Mouse (Mus musculus) embryo, embryonic 10.5 days (tissue): ENCODE data around the gene Ucn.

Source experiments
- DNase-seq: peaks from one replicate; pipeline ENCODE4 v3.0.0-alpha.2; 2015; ENCODE audit warnings: low spot score

The Ucn gene

DNA sequence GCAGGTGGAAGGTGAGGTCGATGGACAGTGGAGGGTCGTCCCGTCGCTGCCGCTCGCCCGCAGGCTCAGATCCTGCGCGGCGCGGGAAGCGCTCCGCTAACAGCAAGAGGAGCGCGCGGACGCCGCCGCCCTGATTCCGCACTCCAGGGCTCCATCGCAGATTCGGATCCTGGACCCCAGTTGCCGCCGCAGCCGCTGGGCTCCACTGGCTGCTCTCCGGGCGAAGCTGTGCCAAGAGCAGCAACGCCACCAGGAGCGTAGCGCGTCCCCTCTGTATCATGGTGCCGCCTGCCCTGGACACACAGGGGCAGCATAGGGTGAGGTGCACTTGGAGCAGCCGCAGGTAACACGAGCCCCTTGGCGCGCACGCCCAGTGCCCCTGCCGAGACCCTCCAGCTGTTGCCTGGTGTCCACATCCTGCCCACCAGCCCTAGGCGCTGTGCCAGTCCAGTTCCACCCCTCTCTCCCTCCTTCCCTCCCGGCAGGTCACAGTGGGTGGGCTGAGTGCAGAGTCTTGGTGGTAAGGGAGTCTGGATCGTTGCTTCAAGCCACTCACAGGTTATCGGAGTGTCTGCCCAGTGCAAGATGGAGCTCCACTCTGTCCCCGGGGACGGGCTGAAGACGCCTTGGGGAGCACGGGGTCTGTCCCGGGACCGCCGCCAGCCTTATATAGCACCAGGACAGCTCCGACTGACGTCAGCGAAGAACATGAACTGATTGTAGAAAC lies at the start of gene Ucn:
Ucn (minus strand) TSS at position 589 of the 727 bp plus-strand sequence.
- DNase-seq = peak; percentile 26

DNA sequence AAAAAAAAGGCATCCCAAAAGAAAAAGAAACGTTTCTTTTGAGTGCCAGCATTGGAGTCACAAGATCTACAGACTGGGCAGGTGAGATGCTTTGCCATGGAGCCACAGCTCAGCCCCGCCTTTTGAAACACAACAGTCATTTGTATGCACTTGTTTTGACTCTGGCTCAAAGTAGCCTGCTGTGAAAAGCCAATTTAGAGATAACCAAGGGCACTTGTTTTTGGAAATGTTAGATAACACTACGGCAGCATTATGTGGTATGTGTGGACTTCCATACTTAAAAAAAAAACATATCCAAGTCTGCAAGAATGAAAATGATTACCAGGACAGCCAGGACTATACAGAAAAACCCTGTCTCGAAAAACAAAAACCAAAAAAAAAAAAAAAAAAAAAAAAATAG lies 45.0 kb upstream of the Ucn start:
- no peak for DNase-seq

DNA sequence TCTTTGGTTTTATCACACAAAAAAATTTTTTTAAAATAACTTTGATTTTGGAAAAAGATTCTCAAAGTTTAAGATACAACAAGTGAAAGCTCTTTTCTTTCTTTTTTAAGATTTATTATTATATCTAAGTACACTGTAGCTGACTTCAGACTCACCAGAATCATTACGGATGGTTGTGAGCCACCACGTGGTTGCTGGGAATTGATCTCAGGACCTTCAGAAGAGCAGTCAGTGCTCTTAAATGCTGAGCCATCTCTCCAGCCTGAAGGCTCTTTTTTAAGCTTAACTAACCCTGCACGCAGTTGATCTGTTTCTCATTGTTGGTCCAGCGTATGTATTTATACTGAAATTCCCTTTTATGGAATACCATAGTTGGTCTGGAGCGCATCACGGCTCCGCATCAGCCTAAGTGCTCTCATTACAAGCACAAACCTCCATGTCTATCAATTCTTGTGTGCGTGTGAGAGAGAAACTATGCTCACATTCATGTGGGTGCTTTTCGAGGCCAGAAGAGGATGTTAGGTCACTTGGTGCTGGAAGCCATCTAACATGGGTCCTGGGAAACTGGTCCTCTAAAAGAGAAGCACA lies 42.6 kb upstream of the Ucn start:
- no peak for DNase-seq

DNA sequence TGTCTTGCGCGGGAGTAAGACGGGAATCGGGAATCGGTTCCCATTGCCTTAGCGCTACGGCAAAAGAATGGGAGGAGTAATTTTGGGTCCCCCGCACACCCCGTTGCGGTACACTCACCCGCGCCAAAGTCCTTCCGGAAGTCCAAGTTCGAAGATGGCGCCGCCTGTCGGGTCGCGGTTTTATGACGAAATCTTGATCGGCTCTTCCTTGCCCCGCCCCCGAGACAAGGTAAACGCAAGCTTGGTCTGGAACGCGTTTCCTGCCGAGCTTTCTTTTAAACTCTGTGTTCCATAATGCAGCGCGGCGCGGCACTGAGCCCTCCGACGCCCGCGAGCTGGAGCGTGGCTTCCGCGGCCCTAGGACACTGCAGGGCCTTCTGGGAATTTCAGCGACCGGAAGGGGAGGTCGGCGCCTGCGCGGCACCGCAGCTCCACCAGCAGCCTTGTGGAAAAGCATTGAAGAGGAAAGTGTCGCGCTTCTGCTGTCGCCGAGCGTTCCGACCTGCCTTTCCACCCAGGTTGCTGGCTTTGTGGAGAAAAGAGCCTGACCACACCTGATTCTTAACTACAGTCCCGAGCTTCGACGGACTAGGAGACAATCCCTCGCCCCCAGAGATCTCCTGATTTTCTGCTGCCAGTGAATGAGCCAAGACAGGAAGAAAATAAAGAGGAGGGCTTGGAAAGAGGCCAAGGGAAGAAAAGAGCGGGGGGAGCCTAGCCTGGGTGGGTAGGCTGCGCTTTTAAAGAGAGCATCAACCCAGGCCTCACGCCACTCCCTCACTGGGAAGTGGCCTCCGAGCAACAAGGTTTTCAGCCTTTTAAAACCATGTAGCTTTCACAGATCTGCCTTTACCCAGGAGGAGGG lies 41.4 kb upstream of the Ucn start, which contains the start of the genes Gm29609 and Gtf3c2:
Gm29609 (minus strand) TSS at position 146 of the 865 bp plus-strand sequence.
Gtf3c2 (minus strand) TSS at position 379 of the 865 bp plus-strand sequence.
- peak; percentile 96 for DNase-seq

DNA sequence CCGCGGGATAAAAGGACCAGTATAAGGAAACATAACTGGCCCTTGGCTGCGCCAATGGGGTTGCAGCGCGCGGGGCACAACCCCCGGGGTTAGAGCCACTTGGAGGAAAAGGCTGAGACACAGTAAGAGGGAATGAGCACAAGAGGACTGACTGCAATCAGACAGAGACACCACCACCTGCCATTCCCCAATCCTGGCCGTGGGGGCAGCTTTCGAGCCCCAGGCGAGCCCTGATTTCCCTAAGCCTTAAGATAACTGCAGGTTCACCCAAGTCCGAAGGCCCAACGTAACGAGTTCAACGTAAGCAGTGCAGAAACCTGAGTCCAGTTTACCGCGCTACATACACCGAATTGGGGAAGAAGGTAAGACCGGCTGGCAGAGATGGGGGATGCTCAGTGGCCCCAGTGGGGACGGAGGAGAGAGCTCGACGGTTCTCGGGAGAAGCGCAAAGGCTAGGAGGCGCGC lies 40.7 kb upstream of the Ucn start:
- DNase-seq = peak; percentile 62

DNA sequence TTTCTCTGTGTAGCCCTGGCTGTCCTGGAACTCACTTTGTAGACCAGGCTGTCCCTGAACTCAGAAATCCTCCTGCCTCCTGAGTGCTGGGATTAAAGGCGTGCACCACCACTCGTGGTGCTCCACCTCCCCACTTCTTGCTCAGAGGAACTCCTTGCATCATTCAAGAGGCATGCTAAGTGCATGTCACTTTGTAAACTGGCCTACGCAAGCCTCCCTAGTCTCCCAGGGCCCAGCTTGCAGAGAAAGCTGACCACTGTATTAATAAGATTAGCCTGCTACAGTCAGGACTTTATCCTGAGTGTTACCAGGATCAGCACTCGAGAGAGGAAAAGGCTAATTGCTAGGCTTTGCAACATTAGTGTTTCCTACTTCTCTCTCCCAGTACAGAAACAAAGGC lies 30.0 kb upstream of the Ucn start:
- no peak for DNase-seq

DNA sequence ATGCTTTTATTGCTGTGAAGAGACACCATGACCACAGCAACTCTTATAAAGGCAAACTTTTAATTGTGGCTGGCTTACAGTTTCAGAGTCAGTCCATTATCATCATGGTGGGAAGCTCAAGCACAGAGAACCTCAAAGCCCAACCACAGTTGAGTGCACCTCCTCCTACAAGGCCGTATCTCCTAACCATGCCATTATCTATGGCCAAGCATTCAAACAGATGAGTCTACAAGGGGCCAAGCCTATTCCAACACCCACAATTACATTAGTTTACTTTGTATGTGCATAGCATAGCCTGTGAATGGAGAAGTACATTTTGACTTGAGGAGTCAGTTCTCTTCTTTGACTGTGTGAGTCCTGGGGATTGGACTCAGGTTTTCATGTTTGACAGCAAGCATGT lies 26.2 kb upstream of the Ucn start:
- DNase-seq = no peak

DNA sequence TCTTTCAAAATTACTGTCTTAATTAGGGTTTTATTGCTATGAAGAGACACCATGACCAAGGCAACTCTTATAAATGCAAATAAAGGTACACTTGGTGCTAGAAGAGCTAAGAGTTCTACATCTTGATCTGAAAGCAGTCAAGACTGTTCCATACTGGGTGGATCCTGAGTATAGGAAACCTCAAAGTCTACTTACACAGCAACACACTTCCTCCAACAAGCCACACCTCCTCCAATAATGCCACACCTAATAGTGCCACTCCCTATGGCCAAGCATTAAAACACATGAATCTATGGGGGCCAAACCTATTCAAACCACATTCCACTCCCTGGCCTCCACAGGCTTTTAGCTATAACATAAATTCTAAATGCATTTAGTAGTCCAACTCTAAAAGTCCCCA lies 23.8 kb upstream of the Ucn start:
- DNase-seq = no peak

DNA sequence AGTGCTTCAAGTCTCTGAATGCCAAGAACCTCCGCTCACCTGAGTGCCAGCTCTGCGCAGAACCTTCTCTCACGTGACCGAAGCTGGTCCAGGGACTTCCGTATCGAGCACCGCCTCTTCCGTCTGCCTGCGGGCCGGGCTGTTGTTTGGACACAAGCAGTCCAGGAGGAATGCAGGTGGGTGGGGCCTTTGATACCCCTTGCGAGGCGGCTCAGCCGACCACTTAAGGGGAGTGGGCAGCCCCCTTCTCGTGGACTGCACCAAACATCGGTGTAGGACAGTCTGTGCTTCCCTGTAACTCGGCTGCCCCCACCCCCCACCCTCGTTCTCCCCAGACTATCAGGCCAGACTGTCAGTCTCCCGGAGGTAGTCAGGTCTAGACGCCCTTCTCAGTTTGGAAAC lies 15.5 kb upstream of the Ucn start, which contains the start of gene Mpv17:
Mpv17 (minus strand) TSS at position 100 of the 402 bp plus-strand sequence.
- DNase-seq = peak; percentile 92

DNA sequence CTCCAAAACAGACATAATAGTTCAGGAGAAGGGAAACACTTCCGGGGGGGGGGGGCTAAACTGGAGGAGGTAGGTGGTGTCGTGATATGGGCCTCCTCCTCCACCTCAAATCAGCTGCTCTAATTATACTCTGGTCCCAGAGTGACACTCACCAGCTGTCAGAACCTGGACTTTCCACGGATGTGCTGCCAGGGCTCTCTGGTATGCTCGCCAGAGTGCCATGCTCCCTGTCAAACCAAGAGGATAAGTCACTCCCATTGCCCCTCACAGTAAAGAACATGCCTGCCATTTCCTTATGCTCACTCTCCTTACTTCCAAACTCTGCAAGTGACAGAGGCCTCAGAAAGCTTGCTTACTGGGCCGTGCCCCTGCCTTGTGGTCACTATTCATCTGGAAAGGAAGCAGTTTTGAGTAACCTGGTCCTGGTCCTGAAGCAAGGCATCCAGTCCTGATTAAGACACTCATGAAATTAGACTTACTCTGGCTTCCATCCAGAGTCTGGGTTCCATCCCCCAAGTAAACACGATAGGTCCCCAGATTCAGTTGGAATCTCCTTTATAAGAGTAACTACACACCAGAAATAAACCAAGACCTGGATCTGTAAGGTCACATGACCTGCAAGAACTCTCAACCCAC lies 15.0 kb upstream of the Ucn start:
- DNase-seq = no peak

DNA sequence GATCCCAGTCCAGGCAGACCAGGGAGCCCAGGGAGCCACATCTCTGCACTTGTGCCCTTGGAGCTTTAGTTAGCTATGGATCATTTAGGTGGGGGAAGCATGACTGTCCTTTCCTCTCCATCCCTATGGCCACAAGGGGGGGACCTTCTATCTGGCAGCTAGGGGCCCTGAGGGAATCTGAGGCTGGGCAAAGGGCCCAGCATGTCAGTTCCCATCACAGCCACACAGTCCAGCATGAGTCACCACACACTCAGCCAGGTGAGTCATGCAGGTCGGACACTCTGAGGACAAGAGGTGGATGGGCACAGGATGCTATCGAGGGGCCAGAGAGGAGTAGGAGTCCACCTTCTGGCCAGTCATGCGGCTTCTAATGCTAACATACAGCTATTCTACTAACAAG lies 13.1 kb upstream of the Ucn start:
- DNase-seq = no peak

DNA sequence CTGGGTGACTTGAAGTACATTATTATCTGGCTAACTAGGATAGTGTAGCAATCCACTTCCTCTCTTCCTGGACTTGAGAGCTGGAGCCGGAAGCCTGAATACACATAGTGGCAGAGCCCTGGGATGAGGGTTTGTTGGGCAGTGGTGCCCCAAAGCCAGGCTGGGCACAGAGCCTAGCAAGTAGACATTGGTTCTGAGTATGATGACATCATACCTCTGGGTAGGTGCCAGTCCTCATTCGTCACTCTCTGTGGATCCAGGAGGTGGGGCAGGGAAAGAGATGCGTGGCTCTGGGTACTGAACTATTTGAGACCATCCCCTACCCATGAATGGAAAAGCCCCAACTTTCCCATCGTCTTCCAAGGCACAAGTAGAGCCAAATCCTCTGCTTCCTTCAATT lies 11.2 kb upstream of the Ucn start:
- DNase-seq = no peak

DNA sequence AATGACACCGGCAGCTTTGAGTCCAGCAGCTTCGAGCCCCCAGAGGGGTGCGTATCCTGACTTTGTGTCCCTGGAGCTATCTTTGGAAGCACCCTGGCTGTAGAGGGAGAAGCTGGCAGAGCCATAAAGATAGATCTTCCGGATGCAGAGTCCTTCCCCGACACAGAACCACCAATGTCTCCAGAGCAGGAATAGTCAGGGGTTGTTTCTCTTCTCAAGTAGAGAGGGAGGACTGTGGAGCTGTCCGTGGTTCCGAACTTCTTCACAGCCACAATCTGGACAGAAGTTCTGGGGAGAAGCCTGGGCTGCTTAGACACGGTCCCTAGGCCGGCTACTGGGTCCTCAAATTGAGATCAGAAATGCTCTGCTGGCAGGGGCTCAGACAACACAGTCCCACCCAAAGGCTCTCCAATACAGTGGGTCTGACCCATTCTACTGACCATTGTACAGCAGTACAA lies 368 bp upstream of the Ucn start:
- DNase-seq = peak; percentile 59

DNA sequence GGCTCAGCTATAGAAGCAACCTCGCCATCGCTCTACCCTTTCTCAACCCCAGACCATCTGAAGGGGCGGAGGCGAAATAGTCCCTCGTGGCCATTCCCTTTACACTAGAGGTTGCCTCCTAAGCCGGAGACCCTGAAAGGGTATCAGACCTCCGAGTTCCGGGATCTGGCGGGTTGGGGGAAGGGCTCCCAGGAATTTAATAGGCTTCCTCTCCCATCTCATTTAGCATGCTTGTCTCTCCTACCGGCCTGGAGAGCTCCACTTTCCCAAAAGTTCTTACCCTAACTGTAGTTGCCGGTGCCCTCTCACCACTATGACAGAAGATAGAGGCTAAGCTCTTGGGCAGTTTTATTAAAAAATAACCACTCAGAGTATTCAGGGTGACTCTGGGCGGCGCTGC lies 971 bp downstream of the Ucn start:
- peak; percentile 19 for DNase-seq

DNA sequence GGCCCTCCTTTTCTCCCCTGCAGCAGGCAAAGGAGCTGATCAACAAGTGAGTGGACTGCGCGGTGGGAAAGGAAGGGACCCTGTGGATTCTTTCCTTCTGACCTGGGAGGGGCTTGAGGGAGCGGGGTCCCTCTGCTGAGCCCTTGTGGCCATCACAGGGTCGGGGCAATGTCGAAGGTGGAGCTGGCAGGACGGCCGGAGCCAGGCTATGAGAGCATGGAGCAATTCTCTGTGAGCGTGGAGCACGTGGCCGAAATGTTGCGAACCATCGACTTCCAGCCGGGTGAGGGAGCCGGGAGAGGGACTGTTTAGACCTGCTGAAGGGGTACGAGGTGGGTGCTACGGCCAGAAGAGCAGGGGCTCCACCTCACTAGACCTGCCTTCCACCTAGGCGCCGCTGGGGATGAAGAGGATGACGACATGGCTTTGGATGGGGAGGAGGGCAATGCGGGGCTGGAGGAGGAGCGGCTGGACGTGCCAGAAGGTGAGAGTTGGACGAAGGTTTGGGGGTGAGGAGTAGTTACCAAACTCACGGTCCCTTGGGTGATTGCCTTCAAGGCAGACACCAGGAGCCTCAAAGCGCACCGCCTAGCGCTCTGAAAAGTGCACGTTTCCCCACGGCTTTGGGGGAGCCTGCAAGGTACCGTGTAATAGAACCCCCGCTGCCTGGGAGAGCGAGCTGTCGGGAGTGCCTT lies 1.8 kb downstream of the Ucn start:
- peak; percentile 14 for DNase-seq

DNA sequence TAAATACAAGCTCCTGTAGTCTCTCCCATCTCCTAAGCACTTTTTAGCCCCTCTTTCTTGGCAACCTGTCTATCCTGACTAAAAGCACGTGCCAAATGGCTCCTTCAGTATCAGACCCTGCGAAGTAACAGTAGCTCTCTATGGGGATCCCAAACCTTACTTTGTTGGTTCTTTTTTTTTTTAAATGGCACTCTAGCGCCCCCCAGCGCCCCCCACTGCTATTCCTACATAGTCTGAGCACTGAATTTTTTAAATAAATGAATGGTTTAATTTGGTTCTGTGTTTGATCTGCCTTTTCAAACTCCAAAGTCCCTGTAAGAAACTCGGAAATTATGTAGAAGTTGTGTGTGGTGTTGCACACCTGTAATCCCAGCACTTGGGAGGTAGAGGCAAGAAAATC lies 12.6 kb downstream of the Ucn start:
- no peak for DNase-seq

DNA sequence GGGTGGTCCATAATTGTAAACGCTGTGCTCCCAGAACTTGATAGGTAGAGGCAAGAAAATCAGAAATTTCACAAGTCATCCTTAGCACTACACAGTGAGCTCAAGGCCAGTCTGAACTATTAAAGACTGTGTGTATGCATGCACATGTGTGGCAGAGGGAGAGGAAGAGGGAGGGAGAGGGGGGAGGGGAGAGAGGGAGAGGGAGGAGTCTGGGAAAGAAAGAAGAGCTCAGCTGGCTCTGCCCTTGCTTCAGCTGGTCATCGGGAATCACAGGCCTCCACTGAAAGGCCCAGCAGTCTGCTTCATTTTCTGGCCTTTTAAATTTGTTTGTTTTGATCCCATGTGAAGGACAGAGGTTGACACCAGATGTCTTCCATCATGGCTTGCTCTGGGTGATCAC lies 15.1 kb downstream of the Ucn start:
- DNase-seq = peak; percentile 29

DNA sequence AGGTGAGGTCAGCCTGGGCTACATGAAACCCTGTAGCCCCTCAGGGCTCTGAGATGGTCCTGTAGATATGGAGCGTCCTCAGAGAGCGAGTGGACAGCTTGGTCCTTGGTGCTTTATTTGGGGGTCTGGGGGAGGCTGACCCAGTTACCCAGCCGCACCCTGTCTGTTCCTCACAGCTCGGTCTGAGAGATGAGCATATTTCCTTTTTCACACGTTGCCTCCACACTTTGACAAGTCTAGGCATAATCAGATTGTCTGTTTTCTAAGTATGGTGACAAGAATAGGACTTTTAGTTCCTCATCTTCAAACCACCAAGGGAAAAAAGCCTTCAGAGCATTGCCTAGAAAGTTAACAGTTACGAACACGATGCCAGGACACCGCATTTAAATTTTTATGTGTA lies 17.5 kb downstream of the Ucn start:
- no peak for DNase-seq

DNA sequence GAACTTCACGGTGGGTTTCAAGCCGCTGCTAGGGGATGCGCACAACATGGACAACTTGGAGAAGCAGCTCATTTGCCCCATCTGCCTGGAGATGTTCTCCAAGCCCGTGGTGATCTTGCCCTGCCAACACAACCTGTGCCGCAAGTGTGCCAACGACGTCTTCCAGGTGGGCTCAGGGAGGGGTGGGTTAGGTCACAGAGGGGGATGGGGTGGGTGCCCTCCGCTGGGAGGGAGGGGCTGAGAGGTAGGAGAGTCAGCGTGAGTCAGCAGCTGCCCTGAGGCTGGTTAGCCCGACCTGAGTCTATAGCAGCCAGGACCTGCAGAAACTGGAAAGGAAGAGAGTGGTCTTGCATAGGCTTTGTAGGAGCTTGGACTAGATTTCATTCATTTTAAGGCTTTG lies 21.7 kb downstream of the Ucn start:
- DNase-seq = no peak

DNA sequence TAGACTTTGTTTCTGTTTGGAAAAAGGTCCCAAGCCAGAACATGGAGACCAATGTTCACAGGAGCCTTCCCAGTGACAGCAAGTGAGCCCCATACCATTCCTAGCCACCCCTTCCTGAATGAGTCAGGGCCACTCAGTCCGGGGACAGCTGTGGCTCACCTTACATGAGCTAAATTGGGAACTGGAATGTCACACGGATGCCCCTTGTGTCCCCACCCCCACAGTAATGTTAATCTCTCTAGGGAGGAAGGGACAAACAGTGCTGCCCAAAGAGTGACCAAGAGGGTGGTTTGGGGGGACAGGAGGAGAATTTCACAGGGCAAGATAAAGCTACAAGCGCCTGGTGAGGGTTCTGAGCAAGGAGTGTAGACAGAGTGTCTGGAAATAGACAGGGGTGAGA lies 22.3 kb downstream of the Ucn start, which contains the start of gene Trim54:
Trim54 (plus strand) TSS at position 359 of the 400 bp plus-strand sequence.
- DNase-seq = no peak

DNA sequence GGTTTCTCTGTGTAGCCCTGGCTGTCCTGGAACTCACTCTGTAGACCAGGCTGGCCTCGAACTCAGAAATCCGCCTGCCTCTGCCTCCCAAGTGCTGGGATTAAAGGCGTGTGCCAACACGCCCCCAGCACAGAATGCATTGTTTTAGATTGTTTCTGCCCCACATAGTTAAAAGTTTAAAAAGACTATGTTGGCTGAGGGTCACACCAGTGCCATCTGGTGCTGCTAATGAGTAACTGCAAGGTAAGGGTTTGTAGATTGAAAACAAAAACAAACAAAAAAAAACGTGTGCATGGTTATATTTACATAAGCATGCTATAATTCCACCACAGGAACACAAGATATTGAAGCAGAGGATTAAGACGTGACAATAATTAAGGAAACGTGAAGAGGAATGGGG lies 27.8 kb downstream of the Ucn start:
- peak; percentile 19 for DNase-seq
